Mouse (Mus musculus) CD4-positive, CD25-positive, alpha-beta regulatory T cell, adult 4 months (primary cell): ENCODE data around the gene Fchsd2. TPM values are rescaled to one million over a fixed set of nuclear protein-coding genes. Genes with fewer than 3 reads are reported as not detected.

Source experiments
- ATAC-seq: one replicate; pipeline ENCODE4 v1.8.0; 2017
- polyA plus RNA-seq, 2 experiments: library from polyadenylated mRNA; unstranded; fragments of 100-300 nt; shearing (Covaris generic); gene quantifications; one replicate each; pipeline ENCODE4 v1.2.1; 2017

Gene Fchsd2
- polyA plus RNA-seq, 2 experiments from 2014 or later = 38.9 to 44.1 TPM

GRCm38 (mm10) chr7:101072123-101072740, 20.4 kb upstream of the Fchsd2 start:
- ATAC-seq = no peak

- ATAC-seq = no peak
Observed at GRCm38 (mm10) chr7:101074170-101074767, 18.4 kb upstream of the Fchsd2 start.

- no peak for ATAC-seq
Observed at GRCm38 (mm10) chr7:101083562-101084166, 9.0 kb upstream of the Fchsd2 start.

- ATAC-seq = no peak
Observed at GRCm38 (mm10) chr7:101084816-101085456, 7.7 kb upstream of the Fchsd2 start.

- no peak for ATAC-seq
Observed at GRCm38 (mm10) chr7:101085779-101086178, 6.9 kb upstream of the Fchsd2 start.

GRCm38 (mm10) chr7:101088687-101089086, 4.0 kb upstream of the Fchsd2 start:
- no peak for ATAC-seq

GRCm38 (mm10) chr7:101089242-101089641, 3.4 kb upstream of the Fchsd2 start:
- ATAC-seq = no peak

GRCm38 (mm10) chr7:101093231-101093630, 568 bp downstream of the Fchsd2 start:
- ATAC-seq = no peak

- ATAC-seq = peak; percentile 85
Observed at GRCm38 (mm10) chr7:101094746-101095145, 2.1 kb downstream of the Fchsd2 start.

- ATAC-seq = no peak
Observed at GRCm38 (mm10) chr7:101095560-101095959, 2.9 kb downstream of the Fchsd2 start.

- no peak for ATAC-seq
Observed at GRCm38 (mm10) chr7:101096576-101096975, 3.9 kb downstream of the Fchsd2 start.

GRCm38 (mm10) chr7:101097084-101097483, 4.4 kb downstream of the Fchsd2 start:
- no peak for ATAC-seq

- no peak for ATAC-seq
Observed at GRCm38 (mm10) chr7:101099981-101100380, 7.3 kb downstream of the Fchsd2 start.

- no peak for ATAC-seq
Observed at GRCm38 (mm10) chr7:101101156-101101691, 8.6 kb downstream of the Fchsd2 start.

- ATAC-seq = no peak
Observed at GRCm38 (mm10) chr7:101106666-101107065, 14.0 kb downstream of the Fchsd2 start.

- ATAC-seq = no peak
Observed at GRCm38 (mm10) chr7:101107073-101107810, 14.6 kb downstream of the Fchsd2 start.

GRCm38 (mm10) chr7:101107968-101108652, 15.4 kb downstream of the Fchsd2 start:
- peak; percentile 89 for ATAC-seq

GRCm38 (mm10) chr7:101108653-101109005, 16.0 kb downstream of the Fchsd2 start:
- ATAC-seq = peak; percentile 32

- ATAC-seq = no peak
Observed at GRCm38 (mm10) chr7:101109006-101109855, 16.6 kb downstream of the Fchsd2 start.

- ATAC-seq = no peak
Observed at GRCm38 (mm10) chr7:101109856-101110350, 17.2 kb downstream of the Fchsd2 start.

GRCm38 (mm10) chr7:101113410-101113809, 20.7 kb downstream of the Fchsd2 start:
- peak; percentile 73 for ATAC-seq
